Mouse (Mus musculus) limb, embryonic 14.5 days (tissue): ENCODE results near the gene Tsc2. TPM values are rescaled to one million over a fixed set of nuclear protein-coding genes. Genes with fewer than 3 reads are reported as not detected.

ENCODE experiments used
- ATAC-seq: fragments of 200-750 bp; cut with Nextera tagmentation; 2 replicates; pipeline ENCODE4 v1.8.0; 2017; ENCODE audit warnings: low read depth, moderate number of reproducible peaks, moderate TSS enrichment; ENCODE audit not compliant: low FRiP score
- DNase-seq: peaks from one replicate; pipeline ENCODE4 v3.0.0-alpha.2; 2015; ENCODE audit warnings: low spot score
- H3K27ac ChIP-seq: fragments of 300-500 bp; sonication (generic); replicated peaks from 2 replicates; pipeline ENCODE4 v1.5.1; 2014; ENCODE audit warnings: low read depth, mild to moderate bottlenecking, low read length, moderate library complexity, mixed read lengths
- H3K27me3 ChIP-seq: fragments of 300-500 bp; sonication (generic); 2 replicates; pipeline ENCODE4 v1.6.1; 2014; ENCODE audit warnings: low read length, mixed read lengths; ENCODE audit not compliant: control insufficient read depth, insufficient read depth
- H3K36me3 ChIP-seq: fragments of 300-500 bp; sonication (generic); 2 replicates; pipeline ENCODE4 v1.6.1; 2014; ENCODE audit warnings: mild to moderate bottlenecking, low read length, moderate library complexity, mixed read lengths; ENCODE audit not compliant: control insufficient read depth, insufficient read depth
- H3K4me1 ChIP-seq: fragments of 300-500 bp; sonication (generic); 2 replicates; pipeline ENCODE4 v1.6.1; 2014; ENCODE audit warnings: antibody characterized with exemption, low read length, mixed read lengths; ENCODE audit not compliant: control insufficient read depth, insufficient read depth
- H3K4me2 ChIP-seq: fragments of 300-500 bp; sonication (generic); replicated peaks from 2 replicates; pipeline ENCODE4 v1.6.1; 2014; ENCODE audit warnings: low read depth, mild to moderate bottlenecking, low read length, moderate library complexity; ENCODE audit not compliant: severe bottlenecking
- H3K4me3 ChIP-seq: fragments of 300-500 bp; sonication (generic); replicated peaks from 2 replicates; pipeline ENCODE4 v1.5.1; 2014; ENCODE audit warnings: low read length
- H3K9ac ChIP-seq: fragments of 300-500 bp; sonication (generic); 2 replicates; pipeline ENCODE4 v1.6.1; 2014; ENCODE audit warnings: mild to moderate bottlenecking, low read depth, low read length, moderate library complexity; ENCODE audit not compliant: severe bottlenecking
- H3K9me3 ChIP-seq: fragments of 300-500 bp; sonication (generic); 2 replicates; pipeline ENCODE4 v1.6.1; 2016; ENCODE audit warnings: low read length; ENCODE audit not compliant: control insufficient read depth
- POLR2A ChIP-seq: fragments of 200-500 bp; IDR thresholded peaks from 2 replicates; pipeline ENCODE4 v1.8.0; 2012; ENCODE audit warnings: inconsistent platforms, mild to moderate bottlenecking, moderate library complexity, borderline replicate concordance; ENCODE audit not compliant: insufficient read depth, insufficient read length; ENCODE audit errors: extremely low read depth
- WGBS: fragments of 180-500 bp; shearing (Covaris S2); extraction: QIAGEN DNeasy Blood & Tissue Kit; methylation state at CpG from one replicate; pipeline ENCODE4 v1.1.7; 2014; 5-methylcytosine and 5-hydroxymethylcytosine counted together
- polyA plus RNA-seq, 2 experiments: library from polyadenylated mRNA; depleted of rRNA in 1 of 2; stranded (reverse) in 1 of 2; unstranded in 1 of 2; fragments of >200 nt; fragmentation: Nextera tagmentation in 1 of 2; extraction: Ambion mirVana in 1 of 2; gene quantifications; 2 replicates each; pipeline versions ENCODE4 v1.2.1 to v1.2.3; 2012 to 2014

The Tsc2 gene
- polyA plus RNA-seq, 2 experiments = 62.9 to 162 TPM

DNA sequence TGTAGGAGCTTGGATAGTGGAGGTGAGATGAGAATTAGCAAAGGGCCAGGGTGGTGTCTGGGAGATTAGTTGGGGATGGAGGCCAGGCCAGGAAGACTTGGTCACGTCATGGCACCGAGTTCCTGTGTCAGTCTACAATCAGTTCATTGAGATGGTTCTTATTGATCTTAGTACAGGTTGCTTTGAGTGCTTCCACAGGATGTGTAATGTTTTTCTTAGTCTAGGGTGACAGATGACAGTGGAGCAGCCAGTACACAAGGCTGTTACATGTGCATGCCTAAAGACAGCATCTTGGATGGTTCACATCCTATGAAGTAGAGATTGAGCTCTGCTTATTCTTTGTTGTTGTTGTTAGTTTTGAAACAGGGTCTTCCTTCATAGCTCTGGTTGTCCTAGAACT lies 70.8 kb downstream of the Tsc2 start:
- ATAC-seq (no peak), DNase-seq (no peak)
- Histone ChIP-seq H3K9me3 (no peaks in the 10 kb centered on the region), H3K4me2 (no peak overlapping the region), H3K27ac (no peak overlapping the region), H3K36me3 (peaks cover 31% of the 10 kb centered on the region), H3K4me3 (no peak overlapping the region), H3K4me1 (peaks cover 21% of the 10 kb centered on the region), H3K27me3 (no peaks in the 10 kb centered on the region), H3K9ac (no peak overlapping the region)
- WGBS = 98% methylated on average over 2 of the region's 2 CpGs
- no peak for TF ChIP-seq POLR2A

DNA sequence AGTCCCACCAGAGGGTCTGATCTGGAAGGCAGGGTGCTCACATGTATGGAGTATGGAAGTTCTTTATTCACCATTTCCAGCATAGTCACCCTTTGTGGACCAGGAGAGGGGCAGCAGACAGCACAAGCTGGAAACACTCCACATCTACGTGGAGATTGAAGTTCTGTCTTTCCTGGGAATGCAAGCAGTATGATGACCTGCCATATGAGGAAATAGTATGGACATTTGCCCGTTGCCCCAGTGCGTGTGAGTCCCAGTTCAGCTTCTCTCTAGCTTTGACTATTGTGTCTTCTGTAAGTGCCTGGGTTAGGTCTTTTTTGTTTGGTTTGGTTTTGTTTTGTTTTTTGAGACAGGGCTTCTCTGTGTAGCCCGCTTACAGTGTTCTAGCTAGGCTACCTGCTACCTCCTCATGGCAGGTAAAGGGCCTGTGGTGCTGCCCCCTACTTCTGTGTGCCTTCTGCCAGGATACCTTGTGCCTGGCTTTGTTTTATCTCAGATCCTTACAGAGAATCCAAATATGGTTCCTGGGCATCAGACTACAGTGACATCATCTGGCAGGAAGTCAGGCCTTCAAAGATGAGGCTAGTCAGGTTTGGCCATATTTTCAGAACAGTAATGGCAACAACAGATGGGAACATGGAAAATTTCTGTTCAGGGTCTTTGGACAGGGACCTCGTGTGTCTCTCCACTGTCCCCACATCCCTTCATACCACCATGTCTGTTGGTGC lies 72.0 kb downstream of the Tsc2 start:
- H3K27ac ChIP-seq = no peak overlapping the region
- no peaks in the 10 kb centered on the region for H3K27me3 ChIP-seq
- DNase-seq (no peak), ATAC-seq (no peak)
- H3K9me3 ChIP-seq = no peaks in the 10 kb centered on the region
- TF ChIP-seq POLR2A = no peak
- H3K9ac ChIP-seq = no peak overlapping the region
- WGBS = 93% methylated on average over 5 of the region's 5 CpGs
- H3K36me3 ChIP-seq = peaks cover 23% of the 10 kb centered on the region; the same call in 1 of the 2 replicates
- H3K4me1 ChIP-seq = peaks cover 21% of the 10 kb centered on the region
- H3K4me3 ChIP-seq = no peak overlapping the region
- H3K4me2 ChIP-seq = no peak overlapping the region

DNA sequence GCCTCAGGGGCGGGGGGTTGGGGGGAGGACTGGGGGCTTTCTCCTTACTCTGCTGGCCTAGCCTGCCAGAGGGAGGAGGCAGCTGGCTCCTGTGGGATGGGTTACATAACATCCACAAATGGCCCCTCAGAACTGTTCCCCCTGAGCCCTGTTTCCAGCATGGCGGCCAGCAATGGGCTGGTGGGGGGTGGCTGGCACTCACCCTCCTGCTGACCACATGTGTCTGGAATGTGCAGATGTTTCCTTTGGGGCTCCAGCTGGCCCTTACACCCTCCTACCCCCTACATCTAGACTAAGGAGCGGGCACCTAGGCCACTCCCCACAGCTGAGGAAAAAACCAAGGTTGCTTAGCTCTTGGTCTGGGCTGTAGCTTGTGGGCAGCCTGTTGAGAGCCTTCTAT lies 73.3 kb downstream of the Tsc2 start:
- DNase-seq = peak; percentile 54
- peak; percentile 73 for ATAC-seq
- Histone ChIP-seq H3K4me2 (peak overlapping the region; percentile 34), H3K36me3 (peaks cover 15% of the 10 kb centered on the region; the same call in 1 of the 2 replicates), H3K4me3 (no peak overlapping the region), H3K4me1 (peaks cover 21% of the 10 kb centered on the region), H3K27ac (peak overlapping the region; percentile 86), H3K9ac (0 out of 2 replicates have a peak overlapping the region, but pooled peaks have one; percentile 2), H3K9me3 (no peaks in the 10 kb centered on the region), H3K27me3 (no peaks in the 10 kb centered on the region)
- WGBS = 44% methylated on average over 3 of the region's 3 CpGs
- no peak for TF ChIP-seq POLR2A

DNA sequence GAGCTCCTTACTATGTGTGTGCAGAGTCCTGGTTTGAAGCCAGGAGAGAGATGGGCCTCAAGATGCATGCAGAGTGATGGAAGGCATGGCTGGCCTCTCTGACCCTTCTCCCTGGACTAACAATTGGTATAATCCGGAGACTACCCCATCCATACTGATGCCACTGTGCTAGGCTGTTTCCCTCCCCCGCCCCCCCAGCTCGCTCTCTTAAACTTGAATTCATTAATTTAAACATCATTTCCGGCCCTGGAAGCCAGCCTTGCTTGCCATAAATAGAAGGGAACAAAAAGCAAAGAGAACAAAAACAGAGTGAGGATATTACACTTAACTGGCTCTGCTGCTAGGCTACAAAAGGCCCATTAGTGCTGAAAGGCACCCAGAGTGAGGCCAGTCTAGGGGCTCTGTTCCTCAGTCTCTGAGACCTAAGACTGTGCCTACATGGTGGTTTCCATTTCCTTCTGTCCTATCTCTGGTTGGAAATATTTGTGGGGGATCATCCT lies 73.8 kb downstream of the Tsc2 start:
- no peaks in the 10 kb centered on the region for H3K27me3 ChIP-seq
- peaks cover 21% of the 10 kb centered on the region for H3K4me1 ChIP-seq
- H3K36me3 ChIP-seq = peaks cover 10% of the 10 kb centered on the region; the same call in 1 of the 2 replicates
- H3K4me2 ChIP-seq = peak overlapping the region; percentile 34
- no peaks in the 10 kb centered on the region for H3K9me3 ChIP-seq
- H3K4me3 ChIP-seq = no peak overlapping the region
- TF ChIP-seq POLR2A = no peak
- H3K9ac ChIP-seq = 0 out of 2 replicates have a peak overlapping the region, but pooled peaks have one; percentile 2
- peak; percentile 32; the same call in 1 of the 2 replicates for ATAC-seq
- 32% methylated on average over 4 of the region's 4 CpGs for WGBS
- DNase-seq = peak; percentile 45
- H3K27ac ChIP-seq = peak overlapping the region; percentile 86

DNA sequence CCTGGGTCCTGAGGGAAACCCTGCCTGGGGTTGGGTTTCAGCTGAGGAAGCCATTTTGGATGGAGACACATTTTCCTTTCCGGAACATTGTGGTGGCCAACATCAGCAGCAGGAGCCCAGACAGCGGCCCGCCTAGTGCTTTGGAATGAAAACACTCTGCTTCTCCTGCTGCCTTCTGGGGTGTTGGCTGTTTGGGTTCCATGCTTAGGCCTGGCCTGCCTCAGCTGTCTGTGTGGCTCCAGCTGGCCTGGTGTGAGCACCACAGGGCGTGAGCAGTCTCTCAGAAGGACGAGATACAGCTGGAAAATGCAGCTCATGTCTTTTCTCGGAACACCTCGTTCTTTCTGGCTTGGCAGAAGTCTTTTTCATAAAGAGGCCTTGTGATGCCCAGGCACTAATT lies 75.3 kb downstream of the Tsc2 start:
- H3K27me3 ChIP-seq = no peaks in the 10 kb centered on the region
- H3K4me2 ChIP-seq = no peak overlapping the region
- no peaks in the 10 kb centered on the region for H3K9me3 ChIP-seq
- H3K36me3 ChIP-seq = peaks cover 10% of the 10 kb centered on the region; the same call in 1 of the 2 replicates
- 76% methylated on average over 7 of the region's 7 CpGs for WGBS
- no peak overlapping the region for H3K4me3 ChIP-seq
- no peak overlapping the region for H3K9ac ChIP-seq
- DNase-seq (no peak), ATAC-seq (0 out of 2 replicates have a peak, but pooled peaks have one; percentile 14)
- 0 out of 2 replicates have a peak overlapping the region, but pooled peaks have one; percentile 86 for H3K27ac ChIP-seq
- H3K4me1 ChIP-seq = peaks cover 23% of the 10 kb centered on the region
- TF ChIP-seq POLR2A = no peak
